In genomic region chr12:98677336-98677735, GRCm38 (mm10) we compare ENCODE assay signal across 14 mouse cellular contexts. TPM values are rescaled to one million over a fixed set of nuclear protein-coding genes. Genes with fewer than 3 reads are reported as not detected.
DNase-seq lines count a peak whose midpoint lies in the region; ATAC-seq lines count a peak whose summit lies in the region.
"Had no signal": no experiment of that assay in that cellular context is flagged by ENCODE, and none has a peak within 500 bp of the region (broad histone marks: within the 10 kb centered on the region; RNA-seq: fewer than 3 reads in every experiment).

No protein-coding gene starts in this region.

- H3K27me3 ChIP-seq in liver, embryonic 13.5 days, result no peaks in the 10 kb centered on the region
- H3K27me3 ChIP-seq: Patski had no signal

- H3K36me3 ChIP-seq in liver, embryonic 13.5 days, result peaks cover 12% of the 10 kb centered on the region; the same call in 1 of the 2 replicates

- DNase-seq in embryo, embryonic 10 days (ENCODE audit: low spot score), result peak; percentile 44
- DNase-seq in embryo, embryonic 9.5 days (ENCODE audit: extremely low spot score), result no peak
- peak; percentile 5 for DNase-seq in c-Kit-positive CD71-positive TER-119-negative erythroid progenitor cells, embryonic 14.5 days (ENCODE audit: low read depth)
- DNase-seq in liver, embryonic 13.5 days, result no peak
- DNase-seq in thymus, adult 18-20 months, result peak; percentile 39 to 58
- DNase-seq in cerebellum, adult 11 months, result no peak
- no peak for DNase-seq in cerebellum, adult 11-12 months
- no peak for DNase-seq in kidney, adult 8-10 months
- DNase-seq: adrenal gland, postnatal 14 days; cerebellum, adult 9-11 months; kidney, postnatal 10 days; lung, adult 18-20 months had no signal

- H3K9ac ChIP-seq in liver, embryonic 13.5 days, result no peak overlapping the region

- peaks cover 4% of the 10 kb centered on the region; the same call in 1 of the 2 replicates for H3K4me1 ChIP-seq in liver, embryonic 13.5 days (replicated peaks)

- H3K27ac ChIP-seq in liver, embryonic 13.5 days, result no peak overlapping the region

- WGBS in liver, embryonic 13.5 days (ENCODE audit: insufficient replicate concordance), result 40% methylated on average over 14 of the region's 14 CpGs

- ATAC-seq in liver, embryonic 13.5 days (ENCODE audit: low read depth), result 0 out of 2 replicates have a peak, but pooled peaks have one; percentile 41
- ATAC-seq: hindbrain, embryonic 16.5 days; Patski had no signal

- no peak overlapping the region for H3K4me3 ChIP-seq in liver, embryonic 13.5 days (replicated peaks)

- no peaks in the 10 kb centered on the region for H3K9me3 ChIP-seq in liver, embryonic 13.5 days (replicated peaks)

- H3K4me2 ChIP-seq in liver, embryonic 13.5 days, result peak overlapping the region; percentile 28; the same call in 1 of the 2 replicates

RNA-seq across cellular contexts. Expression of gene Spata7, which starts 49.4 kb away (rescaled TPM):
- 2.4 and 3.1 TPM in 2 replicates for polyA plus RNA-seq in liver, embryonic 13.5 days (2015; fragmentation: Nextera tagmentation; extraction: Ambion mirVana)

RNA-seq across cellular contexts. Expression of gene Ptpn21, which starts 59.9 kb away (rescaled TPM):
- polyA plus RNA-seq in liver, embryonic 13.5 days (2015; fragmentation: Nextera tagmentation; extraction: Ambion mirVana), result 1.8 and 1.9 TPM in 2 replicates

Comparison
In these comparisons a context has a peak if more than half of its experiments do, and no peak if none do; other contexts are left out.
1. DNase-seq: peak in embryo, embryonic 10 days (single experiment), c-Kit-positive CD71-positive TER-119-negative erythroid progenitor cells, embryonic 14.5 days (single experiment) and thymus, adult 18-20 months (2 of 2); none in embryo, embryonic 9.5 days (single experiment), liver, embryonic 13.5 days (single experiment), cerebellum, adult 11 months (single experiment), cerebellum, adult 11-12 months (single experiment) and kidney, adult 8-10 months (0 of 2).